ENCODE assay signal across 8 mouse cellular contexts in genomic region chr1:51697265-51698192, GRCm38 (mm10).
DNase-seq lines count a peak whose midpoint lies in the region; ATAC-seq and TF ChIP-seq lines count a peak whose summit lies in the region.

No protein-coding gene starts in this region.

- H3K9ac ChIP-seq in heart, embryonic 12.5 days = 0 out of 2 replicates have a peak overlapping the region, but pooled peaks have one; percentile 43
- H3K9ac ChIP-seq in kidney, embryonic 14.5 days (ENCODE audit: low read depth, low read length) = no peak overlapping the region

- TF ChIP-seq CTCF in thymus, adult 2 months (IDR thresholded peaks at IDR 0.05; ENCODE audit: borderline replicate concordance, control insufficient read depth, extremely low read depth, insufficient read depth, low read length, poor library complexity) = no peak

- H3K27ac ChIP-seq in embryonic facial prominence, embryonic 10.5 days (replicated peaks) = peak overlapping the region; percentile 75
- H3K27ac ChIP-seq in heart, embryonic 12.5 days (ENCODE audit: poor library complexity, severe bottlenecking) = peak overlapping the region; percentile 67
- H3K27ac ChIP-seq in kidney, embryonic 14.5 days (ENCODE audit: low read depth, low read length) = no peak overlapping the region
- no peak overlapping the region for H3K27ac ChIP-seq in thymus, adult 2 months (ENCODE audit: control insufficient read depth, insufficient read depth, low read length)

- peak; percentile 71 for ATAC-seq in heart, embryonic 12.5 days (ENCODE audit: insufficient number of reproducible peaks, low FRiP score)
- ATAC-seq in kidney, embryonic 14.5 days (ENCODE audit: low FRiP score, low TSS enrichment) = no peak
- no peak for ATAC-seq in megakaryocyte-erythroid progenitor cell, adult 5-6 weeks (replicated peaks; ENCODE audit: low FRiP score, low TSS enrichment, poor library complexity, severe bottlenecking)

- H3K4me1 ChIP-seq in embryonic facial prominence, embryonic 10.5 days = peaks cover 15% of the 10 kb centered on the region
- H3K4me1 ChIP-seq in heart, embryonic 12.5 days (replicated peaks) = peaks cover 8% of the 10 kb centered on the region
- no peaks in the 10 kb centered on the region for H3K4me1 ChIP-seq in kidney, embryonic 14.5 days (ENCODE audit: control insufficient read depth, insufficient read depth, low read length)
- no peaks in the 10 kb centered on the region for H3K4me1 ChIP-seq in thymus, adult 2 months (replicated peaks; ENCODE audit: control insufficient read depth, insufficient read depth, low read length)

- no peaks in the 10 kb centered on the region for H3K36me3 ChIP-seq in embryonic facial prominence, embryonic 10.5 days (replicated peaks)
- no peaks in the 10 kb centered on the region for H3K36me3 ChIP-seq in heart, embryonic 12.5 days
- H3K36me3 ChIP-seq in kidney, embryonic 14.5 days (ENCODE audit: control insufficient read depth, insufficient read depth, low read length) = no peaks in the 10 kb centered on the region
- H3K36me3 ChIP-seq in thymus, adult 2 months (ENCODE audit: control insufficient read depth, insufficient read depth, low read length) = no peaks in the 10 kb centered on the region

- no peak for TF ChIP-seq POLR2A in thymus, adult 2 months (IDR thresholded peaks at IDR 0.05; ENCODE audit: control insufficient read depth, extremely low read depth, insufficient read depth, low read length, poor library complexity)

- H3K4me3 ChIP-seq in embryonic facial prominence, embryonic 10.5 days = peak overlapping the region; percentile 37
- peak overlapping the region; percentile 24 for H3K4me3 ChIP-seq in heart, embryonic 12.5 days
- no peak overlapping the region; the same call in 1 of the 2 replicates for H3K4me3 ChIP-seq in kidney, embryonic 14.5 days (ENCODE audit: low read length)
- H3K4me3 ChIP-seq in thymus, adult 2 months (ENCODE audit: control insufficient read depth, insufficient read depth, low read length) = no peak overlapping the region

- H3K4me2 ChIP-seq in heart, embryonic 12.5 days = peak overlapping the region; percentile 65
- peak overlapping the region; percentile 34; the same call in 1 of the 2 replicates for H3K4me2 ChIP-seq in kidney, embryonic 14.5 days (replicated peaks; ENCODE audit: low read depth, low read length)

- WGBS in embryonic facial prominence, embryonic 10.5 days = 12% methylated on average over 19 of the region's 19 CpGs
- 14% methylated on average over 19 of the region's 19 CpGs for WGBS in heart, embryonic 12.5 days
- WGBS in kidney, embryonic 14.5 days = 17% methylated on average over 19 of the region's 19 CpGs
- WGBS in thymus, adult 2 months = 65% methylated on average over 19 of the region's 19 CpGs

- no peaks in the 10 kb centered on the region for H3K9me3 ChIP-seq in embryonic facial prominence, embryonic 10.5 days
- 0 out of 2 replicates have a peak, but pooled peaks cover under 1% of the 10 kb centered on the region for H3K9me3 ChIP-seq in heart, embryonic 12.5 days (replicated peaks)
- H3K9me3 ChIP-seq in kidney, embryonic 14.5 days (ENCODE audit: control insufficient read depth, low read length) = no peaks in the 10 kb centered on the region

- peaks cover 4% of the 10 kb centered on the region for H3K27me3 ChIP-seq in embryonic facial prominence, embryonic 10.5 days (replicated peaks; ENCODE audit: low read depth, poor library complexity, severe bottlenecking)
- H3K27me3 ChIP-seq in heart, embryonic 12.5 days (replicated peaks) = no peaks in the 10 kb centered on the region
- H3K27me3 ChIP-seq in kidney, embryonic 14.5 days (ENCODE audit: control insufficient read depth, insufficient read depth, low read length) = no peaks in the 10 kb centered on the region
- H3K27me3 ChIP-seq in thymus, adult 2 months (ENCODE audit: control insufficient read depth, insufficient read depth, low read length) = no peaks in the 10 kb centered on the region

- DNase-seq in adrenal gland, adult 2 months = peak; percentile 43
- no peak for DNase-seq in adrenal gland, adult 18-20 months (ENCODE audit: low spot score in 2 of 2)
- DNase-seq in embryonic facial prominence, embryonic 10.5 days (ENCODE audit: low spot score) = peak; percentile 59
- peak; percentile 5 for DNase-seq in lung, postnatal 25 days (ENCODE audit: low spot score)
- no peak for DNase-seq in thymus, adult 2 months

Comparison
In these comparisons a context has a peak if more than half of its experiments do, and no peak if none do; other contexts are left out.
1. DNase-seq: peak in adrenal gland, adult 2 months (single experiment), embryonic facial prominence, embryonic 10.5 days (single experiment) and lung, postnatal 25 days (single experiment); none in adrenal gland, adult 18-20 months (0 of 2) and thymus, adult 2 months (single experiment).
2. H3K27ac ChIP-seq: peak in embryonic facial prominence, embryonic 10.5 days (single experiment) and heart, embryonic 12.5 days (single experiment); none in kidney, embryonic 14.5 days (single experiment) and thymus, adult 2 months (single experiment).
3. H3K4me3 ChIP-seq: peak in embryonic facial prominence, embryonic 10.5 days (single experiment) and heart, embryonic 12.5 days (single experiment); none in kidney, embryonic 14.5 days (single experiment) and thymus, adult 2 months (single experiment).